Mouse (Mus musculus) monocyte, adult 2 months (primary cell): ENCODE measurements around the gene Ip6k2.

Source experiments
- DNase-seq, 2 experiments: peaks; one replicate each; pipeline ENCODE4 v3.0.0; 2022; ENCODE audit warnings: low spot score in 2 of 2, low read depth in 1 of 2

The Ip6k2 gene

DNA sequence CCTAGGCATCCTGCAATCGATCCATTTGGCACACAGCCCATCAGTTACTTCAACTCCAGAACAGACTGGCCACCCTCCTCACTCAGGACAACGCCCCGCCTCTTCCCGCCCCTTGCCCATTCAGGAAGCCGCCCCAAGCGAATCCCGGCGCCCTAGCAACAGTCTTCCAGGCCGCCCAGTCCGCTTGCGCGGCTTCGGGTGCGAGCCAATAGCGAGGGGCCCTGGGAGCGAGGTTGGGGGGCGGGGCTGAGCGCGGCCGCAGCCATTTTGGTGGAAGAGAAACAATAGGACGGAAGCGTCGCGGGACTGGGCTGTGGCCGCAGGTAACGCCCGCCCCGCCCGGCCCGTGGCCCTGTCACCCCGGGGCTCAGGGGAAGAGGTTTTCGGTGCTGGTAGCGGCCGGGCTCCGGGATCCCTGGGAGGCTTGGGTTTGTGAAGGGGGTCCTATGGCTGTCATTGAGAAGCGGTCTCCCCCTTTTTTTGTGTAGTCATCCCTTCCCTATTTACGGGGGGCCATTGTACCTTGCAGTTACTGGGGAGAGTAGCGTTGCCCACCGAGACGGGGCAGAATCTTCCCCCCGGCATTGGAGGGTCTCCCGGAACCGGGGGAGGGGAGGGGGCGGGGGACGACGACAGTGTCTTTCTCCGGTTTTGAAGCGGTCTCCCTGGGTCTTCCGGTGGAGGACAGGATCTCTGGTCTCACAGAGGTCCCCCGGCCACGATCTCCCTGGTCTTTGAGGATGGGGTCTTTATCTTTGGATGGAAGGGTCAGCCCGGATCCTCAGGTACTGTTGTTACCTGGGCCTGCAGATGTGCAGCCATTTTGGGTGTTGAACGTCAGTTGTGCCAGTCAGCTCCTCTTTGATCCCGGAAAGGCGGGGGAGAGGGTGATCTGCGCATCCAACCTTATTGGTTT lies at the start of gene Ip6k2:
Gene Ip6k2, plus strand, starts transcription at position 249 of the 916 bp plus-strand sequence.
- peak; percentile 80 to 83 for DNase-seq

DNA sequence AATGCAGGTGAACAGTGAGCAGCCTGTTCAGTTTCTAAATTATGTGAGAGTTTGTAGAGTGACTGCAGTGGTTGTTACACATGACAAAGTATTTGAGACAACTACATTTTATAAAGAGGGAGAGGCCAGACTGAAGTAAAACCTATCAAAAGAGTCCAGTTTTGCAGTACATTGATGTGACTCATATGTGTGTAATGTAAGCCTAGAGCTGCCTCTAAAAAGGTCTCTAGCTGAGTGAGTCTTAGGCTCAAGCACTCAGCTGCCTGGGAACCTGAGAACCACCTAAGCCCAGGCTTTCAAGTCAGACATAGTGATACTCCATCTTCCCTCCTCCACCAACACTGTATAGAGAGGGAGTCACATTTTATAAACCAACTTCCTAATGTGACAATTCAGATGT lies 49.0 kb upstream of the Ip6k2 start:
- DNase-seq = no peak

- DNase-seq = no peak
Observed at GRCm38 (mm10) chr9:108739239-108739638, 44.4 kb upstream of the Ip6k2 start.

DNA sequence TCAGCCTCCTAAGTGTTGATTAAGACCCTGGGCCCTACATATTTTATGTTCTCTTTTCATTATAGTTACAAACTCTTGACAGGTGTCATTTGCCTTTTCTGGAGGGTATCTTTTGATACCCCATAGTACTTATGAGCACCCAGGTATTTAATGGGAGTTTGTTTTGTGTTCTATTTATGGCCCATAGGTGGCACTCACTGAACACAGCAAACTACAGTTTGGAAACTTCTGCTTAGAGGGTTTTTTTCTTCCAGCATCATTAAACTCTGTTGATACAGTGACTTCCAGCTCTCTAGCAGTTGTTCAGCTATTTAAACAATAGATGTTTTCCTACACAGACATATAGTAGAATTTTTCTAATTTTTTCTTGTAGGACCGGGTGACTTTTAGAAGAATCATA lies 43.5 kb upstream of the Ip6k2 start:
- DNase-seq = no peak

DNA sequence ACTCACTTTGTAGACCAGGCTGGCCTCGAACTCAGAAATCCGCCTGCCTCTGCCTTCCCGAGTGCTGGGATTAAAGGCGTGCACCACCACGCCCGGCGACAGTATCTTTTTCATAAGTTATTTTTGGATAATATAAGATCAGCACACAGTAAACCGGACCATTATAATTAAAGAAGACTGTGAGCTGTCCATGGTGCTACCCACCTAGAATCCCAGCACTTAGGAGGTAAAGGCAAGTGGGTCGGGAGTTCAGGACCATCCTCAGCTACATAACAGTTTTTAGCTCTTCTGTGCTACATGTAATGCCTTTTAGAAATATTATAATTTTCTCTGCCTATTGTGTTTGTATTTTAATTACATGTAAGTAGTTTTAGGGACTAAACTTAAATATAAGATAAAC lies 41.5 kb upstream of the Ip6k2 start:
- DNase-seq = no peak

DNA sequence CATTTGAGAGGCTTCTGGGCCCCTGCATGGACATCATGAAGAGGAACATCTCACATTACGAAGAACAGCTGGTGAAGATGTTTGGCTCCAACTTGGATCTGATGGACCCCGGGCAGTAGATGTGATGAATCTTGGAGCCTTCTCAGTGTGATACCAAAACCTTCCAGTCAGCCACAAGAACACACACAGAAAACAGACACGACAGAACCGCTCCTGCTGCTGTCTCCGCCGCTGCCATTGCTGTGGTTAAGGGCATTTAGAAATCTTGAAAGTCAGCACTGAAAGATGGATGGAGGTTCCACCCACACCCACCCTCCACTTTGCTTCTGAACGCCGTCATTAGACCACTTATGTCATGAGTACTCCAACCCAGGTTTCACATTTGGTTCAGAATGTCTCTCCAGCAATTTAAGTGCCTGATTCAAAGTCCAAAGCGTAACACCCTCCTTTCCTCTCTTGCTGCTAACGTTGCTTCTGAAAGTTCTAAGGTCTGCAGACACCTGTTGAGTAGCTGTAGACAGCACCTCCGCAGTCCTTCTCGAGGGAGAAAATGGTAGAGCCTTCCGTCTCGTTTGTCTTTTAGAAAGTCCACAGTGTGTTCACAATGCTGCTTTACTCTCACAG lies 36.6 kb upstream of the Ip6k2 start:
- DNase-seq = no peak

DNA sequence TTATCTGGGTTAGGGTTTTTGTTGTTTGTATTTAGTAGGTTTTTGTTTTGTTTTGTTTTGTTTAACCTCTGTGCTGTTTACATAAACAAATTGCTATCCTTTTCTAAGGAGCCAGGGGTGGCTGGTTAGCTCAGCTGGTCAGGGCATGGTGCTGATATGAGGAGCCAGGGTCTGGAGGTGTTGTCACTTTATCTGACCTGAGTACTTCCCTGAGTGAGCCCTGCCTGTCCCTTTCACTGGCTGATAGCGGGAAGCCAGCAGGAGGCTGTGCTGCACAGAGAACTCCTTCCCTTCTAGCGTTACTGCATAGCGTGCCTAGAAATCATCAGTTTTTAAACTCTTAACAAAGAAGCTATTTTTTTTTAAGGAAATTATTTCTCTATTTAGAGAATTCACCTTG lies 35.9 kb upstream of the Ip6k2 start:
- DNase-seq = no peak

- DNase-seq = no peak
Observed at GRCm38 (mm10) chr9:108748600-108749183, 34.9 kb upstream of the Ip6k2 start.

DNA sequence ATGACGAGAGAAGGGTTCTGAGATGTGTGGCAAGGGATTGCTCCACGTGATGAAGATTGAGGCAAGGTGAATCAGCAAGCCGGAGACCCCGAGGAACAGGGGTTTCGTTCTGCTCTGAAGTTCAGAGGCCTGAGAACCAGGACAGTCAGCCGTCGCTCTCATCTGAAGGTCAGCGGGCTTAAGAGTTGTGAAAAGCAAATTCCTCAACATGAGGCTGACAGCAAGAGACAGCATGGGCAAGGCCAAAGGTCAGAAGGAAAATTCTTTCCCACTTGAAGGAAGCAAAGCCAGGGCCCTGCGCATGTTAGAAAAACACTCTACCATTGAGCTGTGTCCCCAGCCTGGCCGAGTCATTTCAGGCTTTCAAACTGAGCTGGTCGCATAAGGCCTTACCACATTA lies 33.0 kb upstream of the Ip6k2 start:
- DNase-seq = no peak

DNA sequence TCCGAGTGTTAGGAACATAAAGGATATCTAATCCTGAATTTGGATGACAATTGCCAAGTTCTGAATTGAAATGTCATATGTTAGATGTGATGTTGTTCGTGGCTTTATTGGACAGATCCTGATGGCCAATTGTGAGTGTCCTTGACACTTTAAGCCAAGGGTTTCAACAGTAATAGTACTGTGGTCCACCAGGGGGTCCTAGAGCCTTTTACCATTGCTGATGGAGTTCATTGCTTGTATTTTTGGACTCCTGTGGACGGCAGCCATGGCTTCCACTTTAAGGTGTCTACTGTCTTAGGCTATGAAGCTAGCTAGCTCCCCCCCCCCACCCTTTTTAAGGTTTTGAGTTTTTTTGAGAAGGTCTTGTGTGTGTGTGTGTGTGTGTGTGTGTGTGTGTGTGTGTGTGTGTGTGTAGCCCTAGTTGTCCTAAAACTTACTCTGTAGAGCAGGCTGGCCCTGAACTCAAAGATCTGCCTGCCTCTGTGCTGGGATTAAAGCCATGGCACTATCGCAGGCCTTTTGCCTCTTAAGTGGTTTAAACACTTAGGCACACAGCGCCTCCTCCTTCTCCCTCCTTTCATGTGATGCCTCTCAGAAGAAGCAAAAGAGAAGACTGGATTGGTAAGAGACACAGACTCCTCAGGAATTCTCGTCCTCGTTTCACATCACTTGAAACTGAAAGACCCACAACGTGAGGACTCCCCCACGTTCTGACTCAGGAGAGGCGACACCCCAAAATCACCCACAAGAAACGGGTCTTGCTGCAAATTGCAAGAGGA lies 31.3 kb upstream of the Ip6k2 start:
- no peak for DNase-seq

GRCm38 (mm10) chr9:108753326-108753725 lies 30.3 kb upstream of the Ip6k2 start:
- DNase-seq = peak in 1 of 2 experiments; percentile 7

GRCm38 (mm10) chr9:108753976-108754375 lies 29.6 kb upstream of the Ip6k2 start:
- DNase-seq = no peak

- no peak for DNase-seq
Observed at GRCm38 (mm10) chr9:108754423-108754822, 29.2 kb upstream of the Ip6k2 start.

GRCm38 (mm10) chr9:108757406-108757805 lies 26.2 kb upstream of the Ip6k2 start:
- no peak for DNase-seq

GRCm38 (mm10) chr9:108759121-108759520 lies 24.5 kb upstream of the Ip6k2 start:
- DNase-seq = no peak

DNA sequence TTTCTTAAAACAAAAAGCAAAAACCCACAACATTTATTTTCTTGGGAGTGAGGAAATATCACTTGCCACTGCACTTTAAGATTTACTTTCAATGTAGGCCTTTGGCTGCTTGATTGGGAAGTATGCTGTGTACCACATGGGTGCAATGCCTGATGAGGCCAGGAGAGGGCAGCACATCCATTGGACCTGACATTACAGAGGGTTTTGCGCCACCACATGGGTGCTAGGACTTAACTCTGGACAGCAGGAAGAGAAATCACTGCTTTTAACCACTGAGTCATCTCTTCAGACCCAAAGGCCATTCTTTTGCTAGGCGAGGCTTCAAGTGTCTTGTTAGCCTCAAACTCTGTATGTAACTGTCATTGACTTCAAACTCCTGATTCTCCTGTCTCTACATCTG lies 23.8 kb upstream of the Ip6k2 start:
- peak in 1 of 2 experiments; percentile 22 for DNase-seq

GRCm38 (mm10) chr9:108761561-108761960 lies 22.0 kb upstream of the Ip6k2 start:
- DNase-seq = no peak

GRCm38 (mm10) chr9:108764971-108765370 lies 18.6 kb upstream of the Ip6k2 start:
- no peak for DNase-seq

- DNase-seq = no peak
Observed at GRCm38 (mm10) chr9:108776614-108777013, 7.0 kb upstream of the Ip6k2 start.

DNA sequence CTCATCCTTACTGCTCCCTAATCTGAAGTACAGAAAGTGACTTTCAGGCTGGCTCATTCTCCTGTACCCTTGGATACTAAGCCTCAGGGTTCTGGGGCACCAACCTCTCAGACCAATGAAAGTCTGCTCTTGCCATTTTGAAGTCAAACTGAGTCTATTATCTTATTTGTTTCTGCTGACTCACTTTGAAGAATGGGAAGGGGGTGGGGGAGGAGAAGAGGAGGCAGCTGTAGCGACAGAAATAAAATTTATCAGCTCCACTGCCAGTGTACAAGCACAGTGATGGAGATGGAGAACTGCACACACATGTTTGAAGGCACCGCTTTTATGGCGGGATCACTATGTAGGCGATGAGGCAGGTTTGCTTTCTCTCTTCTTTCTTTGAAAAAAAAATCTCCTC lies 6.3 kb upstream of the Ip6k2 start:
- DNase-seq = no peak

GRCm38 (mm10) chr9:108780959-108781358 lies 2.6 kb upstream of the Ip6k2 start:
- no peak for DNase-seq
